Mouse (Mus musculus): ENCODE results near the gene Fbxo11. TPM values are rescaled to one million over a fixed set of nuclear protein-coding genes. Genes with fewer than 3 reads are reported as not detected.
"Not testable (repeated sequence)": the region's sequence is repeated elsewhere in the genome, so short reads cannot be mapped to it uniquely, and the experiment has no call there.

Gene Fbxo11
- polyA plus RNA-seq, 2 experiments from 2014 or later: 19.2 to 31.1 TPM

DNA sequence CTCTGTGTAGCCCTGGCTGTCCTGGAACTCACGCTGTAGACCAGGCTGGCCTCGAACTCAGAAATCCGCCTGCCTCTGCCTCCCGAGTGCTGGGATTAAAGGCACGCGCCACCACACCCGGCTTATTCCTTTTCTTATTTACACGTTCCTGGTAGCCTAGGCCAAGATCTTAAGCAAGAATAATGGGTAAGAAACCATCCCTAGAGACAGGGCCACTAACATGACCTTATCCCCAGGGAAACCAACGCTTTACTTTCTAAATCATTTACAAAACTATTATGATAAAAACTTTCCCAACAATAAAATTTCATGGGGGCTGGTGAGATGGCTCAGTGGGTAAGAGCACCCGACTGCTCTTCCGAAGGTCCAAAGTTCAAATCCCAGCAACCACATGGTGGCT lies 105.7 kb downstream of the Fbxo11 start:
- ATAC-seq: not testable (repeated sequence)

DNA sequence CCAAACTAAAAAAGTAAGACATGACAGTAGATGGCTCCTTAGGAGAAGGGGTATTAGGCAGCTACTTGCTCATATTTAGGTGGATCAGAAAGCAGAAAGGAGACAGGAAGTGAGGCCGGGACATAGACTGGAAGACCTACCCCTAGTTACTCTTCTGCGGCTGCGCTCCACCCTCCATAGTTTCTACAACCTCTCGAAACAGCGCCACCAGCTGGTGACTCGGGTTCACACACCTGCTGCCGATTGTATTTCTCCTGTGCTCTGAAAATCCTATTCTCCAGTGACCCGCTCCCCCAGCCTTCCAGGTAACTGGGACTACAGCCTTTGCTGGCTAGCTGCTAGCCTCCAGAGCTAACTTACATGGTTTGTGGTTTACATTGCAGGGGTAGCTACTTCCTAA lies 106.8 kb downstream of the Fbxo11 start:
- no peak for ATAC-seq

DNA sequence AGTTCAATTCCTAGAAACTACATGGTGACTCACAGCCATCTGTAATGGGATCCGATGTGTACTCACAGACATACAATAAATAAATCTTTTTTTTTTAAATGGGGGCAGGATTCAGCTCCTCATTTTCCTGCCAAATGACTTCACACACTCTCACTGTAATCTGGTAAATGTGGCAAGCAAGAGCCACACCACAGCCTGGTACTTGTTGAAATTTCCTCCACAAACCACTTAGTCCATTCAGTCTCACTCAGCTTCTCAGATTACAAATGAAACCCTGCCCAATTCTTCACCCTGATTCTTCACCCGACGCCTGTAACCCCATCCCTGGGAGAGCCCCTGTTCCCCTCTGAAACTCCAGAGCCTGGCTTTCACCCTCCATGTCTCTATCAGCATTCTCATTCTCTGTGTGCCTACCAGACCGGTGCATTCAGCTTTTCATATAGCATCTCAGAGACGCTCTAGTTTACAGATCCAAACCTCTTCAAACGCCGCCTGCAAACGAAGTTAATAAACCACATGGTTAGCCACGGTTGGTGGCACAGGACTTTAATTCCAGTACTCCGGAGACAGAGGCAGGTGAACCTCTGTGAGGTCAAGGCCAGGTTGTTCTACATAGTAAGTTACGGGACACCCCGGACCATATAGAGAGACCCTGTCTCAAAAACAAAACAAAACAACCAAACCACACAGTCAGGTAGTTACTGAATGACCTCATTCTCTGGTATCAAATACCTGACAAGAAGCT lies 107.8 kb downstream of the Fbxo11 start:
- no peak for ATAC-seq

DNA sequence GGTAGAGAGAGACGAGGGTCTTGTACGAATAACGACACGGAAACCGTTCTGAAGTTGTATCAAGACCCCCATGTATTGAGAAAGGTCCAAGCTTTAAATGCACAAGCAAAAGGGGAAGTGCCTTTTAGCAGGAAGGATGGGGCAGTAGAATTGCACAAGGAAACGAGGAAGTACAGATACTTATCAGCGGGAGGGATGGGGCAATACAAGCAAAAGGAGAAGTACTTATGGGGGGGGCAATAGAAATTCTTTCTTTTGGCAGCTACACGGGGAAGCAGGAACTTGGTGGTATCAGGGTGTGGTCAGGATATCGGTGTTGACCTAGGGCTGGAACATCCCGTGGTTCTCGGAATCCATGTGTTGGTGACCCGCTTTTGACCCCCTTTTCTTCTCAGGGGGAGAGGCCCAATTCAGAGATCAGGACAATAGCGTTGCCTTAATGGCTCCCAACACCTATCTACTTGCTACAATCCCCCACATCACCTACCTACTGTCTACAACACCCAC lies 110.4 kb downstream of the Fbxo11 start:
- ATAC-seq: not testable (repeated sequence)

DNA sequence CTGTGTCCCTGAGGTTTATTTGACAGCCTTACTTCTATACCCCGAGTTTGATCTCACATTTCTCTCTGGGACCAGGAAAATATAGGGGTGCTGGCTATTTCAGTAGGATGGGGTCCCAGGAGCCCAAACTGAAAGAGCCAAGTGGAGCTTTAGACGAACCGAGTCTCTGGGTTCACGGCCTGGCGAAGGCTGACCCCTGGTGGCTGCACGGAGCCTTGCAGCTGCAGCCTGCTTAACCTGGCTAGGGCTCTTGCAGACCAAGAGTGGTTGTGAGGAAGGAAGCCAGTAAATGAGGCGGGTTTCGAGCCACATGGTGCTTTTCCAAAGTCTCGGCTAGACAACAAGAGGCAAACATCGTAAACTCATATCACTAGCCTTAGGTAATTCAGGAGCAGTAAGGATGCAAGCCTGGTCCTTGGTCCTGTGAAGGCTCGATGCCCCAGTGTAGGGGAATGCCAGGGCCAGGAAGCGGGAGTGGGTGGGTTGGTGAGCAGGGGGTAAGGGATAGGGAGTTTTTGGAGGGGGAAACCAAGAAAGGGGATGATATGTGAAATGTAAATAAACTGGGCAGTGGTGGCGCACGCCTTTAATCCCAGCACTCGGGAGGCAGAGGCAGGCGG lies 116.0 kb downstream of the Fbxo11 start:
- peak; percentile 97 for ATAC-seq

Other genes with a start within 250 kb of the Fbxo11 start
- gene Rpl36-ps4, start 144.3 kb downstream of the Fbxo11 start, polyA plus RNA-seq (2017; shearing (Covaris generic)): not detected
- 10 to 100 TPM; 12.8 to 15.1 TPM for gene Msh6, start 90.2 kb downstream of the Fbxo11 start, polyA plus RNA-seq (2017; shearing (Covaris generic))